Mouse (Mus musculus) heart, postnatal 0 days (tissue): ENCODE results near the gene Npr2.

Source experiments
- CTCF ChIP-seq: IDR thresholded peaks from 2 replicates; pipeline ENCODE4 v1.5.1; 2016; ENCODE audit warnings: antibody characterized with exemption, control low read depth, low read depth
- EP300 ChIP-seq: IDR thresholded peaks from 2 replicates; pipeline ENCODE4 v1.6.1; 2016; ENCODE audit warnings: antibody characterized with exemption, low read depth

GRCm38 (mm10) chr4:43587681-43588080, 44.1 kb upstream of the Npr2 start:
- TF ChIP-seq CTCF, result no peak
- peak; percentile 91 for TF ChIP-seq EP300
